Mouse (Mus musculus): Measurements from ENCODE around the gene Tnip1.
A peak's percentile ranks its signal among the peaks of the same experiment; 100 is the strongest.

The Tnip1 gene

GRCm38 (mm10) chr11:54934198-54934597, 28.5 kb downstream of the Tnip1 start:
- no peak for DNase-seq (ENCODE audit: low read depth, low spot score)

- no peak for DNase-seq (ENCODE audit: low read depth, low spot score)
These were observed 30.2 kb downstream of the Tnip1 start for GRCm38 (mm10) chr11:54932540-54932939.

DNA sequence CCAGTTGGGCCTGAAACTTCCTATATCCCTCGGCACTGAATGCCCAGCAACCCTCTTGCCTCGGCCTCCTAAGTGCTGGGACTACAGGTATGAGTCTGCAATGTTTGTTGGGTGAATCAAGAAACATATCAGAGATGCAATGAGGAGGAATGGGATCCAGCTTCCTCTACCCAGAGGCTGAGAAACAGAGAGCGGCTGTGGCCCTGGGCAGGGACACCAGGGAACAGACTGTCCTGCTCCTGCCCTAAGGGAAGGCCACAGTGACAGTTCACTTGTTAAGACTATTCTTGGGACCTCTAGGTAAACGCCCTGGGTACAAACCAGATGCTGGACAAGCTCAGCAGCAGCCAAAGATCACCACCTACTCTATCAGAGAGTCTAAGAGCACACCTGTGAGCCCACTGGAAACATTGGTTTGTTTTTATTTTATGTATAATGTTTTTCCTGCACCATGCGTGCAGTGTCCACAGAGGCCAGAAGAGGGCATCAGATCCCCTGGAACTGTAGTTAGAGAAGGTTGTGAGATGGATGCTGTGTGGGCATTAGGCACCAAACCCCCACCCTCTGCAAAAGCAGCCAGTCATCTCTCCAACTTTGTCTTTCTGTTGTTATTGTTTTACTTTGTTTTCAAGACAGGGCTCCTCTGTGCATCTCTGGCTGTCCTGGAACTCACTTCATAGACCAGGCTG, 31.2 kb downstream of the Tnip1 start:
- DNase-seq (ENCODE audit: low read depth, low spot score): peak; percentile 64

GRCm38 (mm10) chr11:54930318-54930979, 32.3 kb downstream of the Tnip1 start:
- DNase-seq (ENCODE audit: low read depth, low spot score): peak; percentile 78

- no peak for DNase-seq (ENCODE audit: low read depth, low spot score)
These were observed 33.0 kb downstream of the Tnip1 start for GRCm38 (mm10) chr11:54929744-54930143.

DNA sequence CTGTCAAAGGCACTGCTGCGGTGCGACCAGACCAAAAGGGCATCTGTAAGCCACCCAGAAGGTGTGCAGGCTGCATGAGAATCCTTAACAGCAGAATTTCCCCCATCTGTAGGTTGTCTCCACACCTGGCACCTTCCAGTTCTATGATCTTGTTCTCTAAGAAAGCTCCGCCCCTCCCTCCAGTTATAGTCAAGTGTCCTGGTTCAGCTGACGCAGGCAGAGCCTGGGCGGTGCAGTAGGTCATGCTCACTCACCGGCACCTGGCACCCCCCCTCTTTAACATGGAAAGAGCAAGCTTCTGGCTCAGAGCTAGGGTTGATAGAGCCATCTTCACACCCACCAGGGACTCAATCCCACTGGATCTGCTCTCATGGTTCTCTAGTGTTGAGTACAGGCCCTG, 33.4 kb downstream of the Tnip1 start:
- DNase-seq (ENCODE audit: low read depth, low spot score): no peak

DNA sequence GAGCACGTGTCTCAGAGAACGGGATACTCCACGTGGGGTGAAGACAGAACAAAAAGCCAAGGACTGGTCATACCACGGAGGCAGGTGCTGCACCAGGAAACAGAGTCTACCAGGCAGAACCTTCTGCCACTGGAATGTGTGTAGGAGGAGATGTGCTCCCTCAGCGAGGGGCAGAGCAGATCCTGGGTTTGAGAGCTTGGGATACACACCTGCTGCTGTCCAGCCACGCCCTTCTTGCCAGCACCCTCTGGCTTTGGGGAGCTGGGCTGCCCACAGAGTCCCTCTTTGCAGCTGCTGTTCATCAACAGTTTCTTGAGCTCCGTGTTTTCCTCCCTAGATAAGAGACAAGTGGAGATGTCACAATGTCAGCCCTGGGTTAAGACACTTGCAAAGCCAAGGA, 33.8 kb downstream of the Tnip1 start:
- no peak for DNase-seq (ENCODE audit: low read depth, low spot score)

DNA sequence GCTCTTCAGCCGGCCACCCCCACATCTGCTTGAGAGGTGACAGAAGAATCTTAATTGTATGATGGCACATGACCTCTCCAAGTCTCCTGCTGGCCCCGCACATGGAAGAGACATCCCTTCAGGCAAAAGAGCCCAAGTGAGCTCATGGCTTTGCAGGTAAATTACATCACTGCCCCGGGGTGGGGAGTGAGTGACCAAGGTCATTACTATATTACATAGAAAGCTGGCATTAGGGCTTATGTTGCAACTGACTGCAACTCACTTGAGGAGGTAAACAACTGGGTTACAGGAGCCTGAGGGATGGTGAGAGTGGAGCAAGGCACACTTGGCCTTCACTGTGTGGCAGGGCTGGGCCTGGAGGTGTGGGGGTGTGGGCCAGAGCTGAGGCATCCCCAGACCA, 34.5 kb downstream of the Tnip1 start:
- no peak for DNase-seq (ENCODE audit: low read depth, low spot score)

GRCm38 (mm10) chr11:54927346-54928140, 35.2 kb downstream of the Tnip1 start:
- peak; percentile 79 for DNase-seq (ENCODE audit: low read depth, low spot score)

DNA sequence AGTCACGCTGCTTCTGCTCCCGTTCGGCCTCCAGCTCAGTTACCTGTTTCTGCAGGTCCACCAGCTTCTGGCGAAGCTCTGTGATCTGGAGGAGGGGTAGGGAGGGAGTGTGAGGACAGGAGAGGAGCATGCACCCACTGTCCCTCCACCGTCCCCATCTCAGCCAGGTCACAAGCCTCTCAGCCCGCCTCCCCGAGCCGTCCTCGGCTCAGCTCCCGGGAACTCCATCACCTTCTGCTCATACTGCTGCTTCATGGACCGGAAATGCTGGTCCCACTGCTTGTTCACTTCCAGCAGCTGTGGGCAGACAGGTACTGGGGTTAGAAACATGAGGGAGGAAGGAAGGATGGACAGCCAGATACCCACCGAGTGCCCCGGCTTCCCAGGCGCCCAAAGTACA, 38.6 kb downstream of the Tnip1 start:
- DNase-seq (ENCODE audit: low read depth, low spot score): no peak

- DNase-seq (ENCODE audit: low read depth, low spot score): no peak
These were observed 40.2 kb downstream of the Tnip1 start for GRCm38 (mm10) chr11:54922488-54922887.

DNA sequence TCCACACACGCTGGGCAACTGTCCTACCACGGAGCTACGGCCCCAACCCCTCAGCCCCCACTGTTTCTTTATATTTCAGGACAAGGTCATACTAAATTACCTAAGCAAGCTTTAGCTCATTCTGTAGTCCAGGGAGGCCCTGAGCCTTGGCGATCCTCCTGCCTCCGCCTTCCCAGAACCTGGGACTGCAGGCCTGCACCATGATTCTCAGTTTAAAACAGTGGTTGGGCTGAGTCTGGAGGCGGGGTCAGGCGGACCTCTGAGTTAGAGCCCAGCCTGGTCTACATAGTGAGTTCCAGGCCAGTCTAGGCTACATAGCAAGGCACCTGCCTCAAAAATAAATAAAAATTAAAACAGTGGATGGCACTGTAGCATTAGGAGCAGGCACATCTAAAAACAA, 40.9 kb downstream of the Tnip1 start:
- DNase-seq (ENCODE audit: low read depth, low spot score): peak; percentile 77

DNA sequence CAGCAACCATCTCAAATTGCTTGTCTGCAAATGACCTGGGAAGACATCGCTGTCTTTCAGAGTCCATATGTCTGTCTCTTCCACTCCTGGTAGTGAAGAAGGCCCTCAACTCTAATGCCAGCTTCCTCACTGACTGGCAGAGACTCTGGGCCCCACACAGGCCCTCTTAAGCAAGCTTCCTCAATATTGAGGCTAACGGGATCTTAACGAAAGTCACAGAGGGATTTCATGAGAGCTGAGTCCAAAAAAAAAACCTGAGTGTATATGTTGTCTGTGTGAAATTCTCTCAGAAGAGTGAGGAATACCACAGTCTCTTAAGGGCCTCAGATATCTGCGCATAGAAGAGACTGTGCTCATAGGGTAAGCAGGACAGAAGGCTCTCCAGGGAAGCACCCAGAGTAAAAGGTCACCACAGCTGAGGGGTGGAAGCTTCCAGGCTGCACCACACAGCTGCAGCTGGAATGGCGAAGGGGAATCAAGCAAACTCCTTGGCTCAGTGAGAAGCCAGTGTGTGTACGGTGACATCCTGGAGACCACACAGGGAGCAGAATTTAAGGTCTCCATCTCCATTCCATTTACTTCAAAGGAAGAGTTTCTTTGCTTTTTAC, 41.6 kb downstream of the Tnip1 start:
- DNase-seq (ENCODE audit: low read depth, low spot score): no peak

- no peak for DNase-seq (ENCODE audit: low read depth, low spot score)
These were observed 42.4 kb downstream of the Tnip1 start for GRCm38 (mm10) chr11:54920127-54920972.

DNA sequence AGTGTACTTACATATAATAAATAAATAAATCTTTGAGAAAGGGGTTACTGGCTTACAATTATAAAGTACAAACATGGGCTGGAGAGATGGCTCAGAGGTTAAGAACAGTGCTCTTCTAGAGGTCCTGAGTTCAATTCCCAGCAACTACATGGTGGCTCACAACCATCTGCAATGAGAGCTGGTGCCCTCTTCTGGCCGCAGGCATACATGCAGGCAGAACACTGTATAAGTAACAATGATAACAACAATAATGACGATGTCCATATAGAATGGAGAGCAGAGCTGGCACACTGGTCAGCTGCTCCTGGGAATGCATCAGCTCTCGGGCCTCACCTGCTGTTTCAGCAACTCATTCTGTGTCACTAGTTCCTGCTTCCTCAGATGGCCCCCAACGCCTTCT, 44.4 kb downstream of the Tnip1 start:
- DNase-seq (ENCODE audit: low read depth, low spot score): no peak

- DNase-seq (ENCODE audit: low read depth, low spot score): no peak
These were observed 45.3 kb downstream of the Tnip1 start for GRCm38 (mm10) chr11:54917461-54917860.

DNA sequence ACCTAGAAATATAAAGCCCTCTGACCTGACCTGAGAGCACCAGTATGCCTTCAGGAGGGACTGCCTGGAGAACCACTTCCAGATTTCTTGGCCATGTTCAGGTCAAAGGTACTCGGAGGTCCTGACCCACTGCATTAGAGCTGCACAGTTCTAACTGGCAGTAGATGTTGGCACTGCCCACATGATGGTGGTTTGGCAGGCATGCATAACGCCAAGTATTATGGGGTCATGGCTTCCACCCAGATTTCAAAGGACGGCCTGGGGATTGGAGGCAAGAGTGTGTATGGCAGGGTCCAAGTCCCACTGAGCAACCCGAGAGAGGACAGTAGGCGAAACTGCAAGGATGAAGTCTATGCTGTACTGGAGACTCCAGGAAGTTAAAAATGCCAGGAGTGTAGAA, 48.9 kb downstream of the Tnip1 start:
- no peak for DNase-seq (ENCODE audit: low read depth, low spot score)

- no peak for DNase-seq (ENCODE audit: low read depth, low spot score)
These were observed 50.0 kb downstream of the Tnip1 start for GRCm38 (mm10) chr11:54912503-54913316.

DNA sequence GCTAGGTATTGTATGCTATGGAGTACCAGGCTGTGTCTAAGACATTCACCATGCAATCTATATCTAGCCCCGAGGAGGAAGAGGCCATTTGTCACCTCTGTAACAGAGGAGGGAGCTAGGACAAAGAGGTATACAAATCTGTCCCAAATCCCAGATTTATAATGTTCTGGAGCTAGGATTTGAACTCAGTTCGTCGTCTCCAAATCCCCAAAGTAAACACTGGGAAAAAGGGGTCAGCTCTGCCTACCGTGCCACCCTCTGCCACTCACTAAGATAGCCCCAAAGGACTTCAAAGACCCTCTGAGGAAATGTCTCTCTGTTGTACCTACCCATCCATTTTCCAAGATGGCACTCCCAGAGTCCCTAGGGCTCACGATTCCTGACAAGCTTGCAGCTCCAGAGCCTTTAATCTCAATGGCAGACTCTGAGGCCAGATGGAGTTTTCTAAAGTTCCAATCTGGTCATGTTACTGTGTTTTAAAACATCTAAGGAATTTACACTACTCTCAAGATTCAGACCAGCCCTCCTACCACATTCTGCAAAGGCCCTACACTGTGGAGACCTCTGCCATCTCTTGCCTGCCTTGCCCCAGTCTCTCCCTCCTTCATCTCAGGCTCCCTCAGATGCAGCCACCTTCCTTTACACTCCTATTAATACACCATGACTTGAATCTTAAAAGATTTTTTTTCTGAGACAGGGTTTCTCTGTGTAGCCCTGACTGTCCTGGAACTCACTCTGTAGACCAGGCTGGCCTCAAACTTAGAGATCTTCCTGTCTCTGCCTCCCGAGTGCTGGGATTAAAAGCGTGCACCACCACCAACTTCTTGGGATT, 50.8 kb downstream of the Tnip1 start:
- DNase-seq (ENCODE audit: low read depth, low spot score): no peak

- DNase-seq (ENCODE audit: low read depth, low spot score): no peak
These were observed 51.5 kb downstream of the Tnip1 start for GRCm38 (mm10) chr11:54911201-54911600.
